Mouse (Mus musculus): Measurements from ENCODE around the gene Golga7b. TPM values are rescaled to one million over a fixed set of nuclear protein-coding genes. Genes with fewer than 3 reads are reported as not detected.

Golga7b gene
- total RNA-seq (2023): not detected

DNA sequence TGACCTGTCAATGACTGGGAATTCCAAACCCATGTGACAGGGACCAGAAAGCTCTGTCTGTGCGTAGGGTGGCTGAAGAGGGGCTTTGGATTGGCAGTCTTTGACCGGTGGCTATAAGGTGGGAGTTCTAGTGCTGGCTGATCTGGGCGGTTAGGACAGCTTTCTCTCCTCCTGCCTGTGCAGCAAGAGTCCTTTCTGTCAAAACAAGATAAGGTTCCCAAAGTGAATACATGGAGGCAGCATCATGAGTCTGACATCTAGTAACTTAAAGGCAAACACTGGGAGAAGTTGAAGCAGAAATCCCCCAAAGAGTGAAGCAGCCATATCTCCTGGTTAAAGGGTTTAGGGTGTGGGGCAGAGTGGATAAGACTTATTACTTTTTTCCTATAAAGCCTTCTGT, at the start of gene Golga7b:
TSS of gene Golga7b (plus strand) at position 56 of the 400 bp plus-strand sequence.

DNA sequence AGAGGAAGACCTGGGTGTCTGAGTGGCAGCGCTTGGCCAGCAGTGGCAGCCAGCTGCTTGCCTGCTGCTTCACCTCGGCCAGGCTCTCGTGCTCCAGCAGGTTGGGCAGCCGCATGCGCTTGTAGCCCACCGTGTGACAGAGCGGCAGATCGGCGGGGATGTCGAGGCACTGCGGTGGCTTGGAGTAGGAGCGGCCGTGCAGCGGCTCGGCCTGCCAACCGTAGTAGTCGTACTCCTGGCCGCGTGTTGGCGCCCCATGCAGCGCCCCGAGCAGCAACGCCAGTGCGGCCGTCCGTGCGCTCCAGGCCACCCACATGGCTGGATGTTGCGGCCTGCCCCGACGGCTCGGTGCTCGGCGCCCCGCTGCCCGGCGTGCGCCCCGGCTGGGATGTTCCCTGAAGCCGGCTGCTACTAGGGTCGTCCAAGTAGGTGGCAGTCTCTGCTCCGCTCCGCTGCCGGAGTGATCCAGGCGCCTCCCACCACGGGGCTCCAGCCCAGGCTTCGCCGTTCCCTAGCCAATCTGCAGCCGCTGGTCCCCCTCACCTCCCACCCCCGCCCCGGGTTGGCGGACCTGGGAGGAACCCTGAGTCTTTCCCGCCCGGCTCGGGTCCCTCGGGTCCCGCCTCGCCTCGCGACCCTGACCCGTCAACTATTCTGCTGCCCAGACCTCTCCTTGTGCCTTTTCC, 45.5 kb upstream of the Golga7b start, which contains the start of gene Sfrp5:
TSS of gene Sfrp5 (minus strand) at position 557 of the 686 bp plus-strand sequence.

Other genes with a start within 250 kb of the Golga7b start
- not detected for gene Ankrd2, start 211.6 kb upstream of the Golga7b start, total RNA-seq (2023)
- not detected for gene Hoga1, start 202.0 kb upstream of the Golga7b start, total RNA-seq (2023)
- not detected for gene 4933411K16Rik, start 195.3 kb upstream of the Golga7b start, total RNA-seq (2023)
- gene Morn4, start 161.2 kb upstream of the Golga7b start, total RNA-seq (2023): not detected
- gene Pi4k2a, start 157.1 kb upstream of the Golga7b start, total RNA-seq (2023): 49.5 TPM
- 7.1 TPM for gene Avpi1, start 118.5 kb upstream of the Golga7b start, total RNA-seq (2023)
- gene Marveld1, start 100.2 kb upstream of the Golga7b start, total RNA-seq (2023): 19.4 TPM
- gene Zfyve27, start 83.6 kb upstream of the Golga7b start, total RNA-seq (2023): 82.2 TPM
- gene Sfrp5, start 45.3 kb upstream of the Golga7b start, total RNA-seq (2023): not detected
- not detected for gene Crtac1, start 184.2 kb downstream of the Golga7b start, total RNA-seq (2023)

All from CD8-positive naive resting alpha-beta T cell, adult 57 days (primary cell).